Mouse (Mus musculus) heart, postnatal 0 days (tissue): ENCODE data around the gene Ntm.

Experiments
- CTCF ChIP-seq: IDR thresholded peaks from 2 replicates; pipeline ENCODE4 v1.5.1; 2016; ENCODE audit warnings: antibody characterized with exemption, control low read depth, low read depth
- EP300 ChIP-seq: IDR thresholded peaks from 2 replicates; pipeline ENCODE4 v1.6.1; 2016; ENCODE audit warnings: antibody characterized with exemption, low read depth

DNA sequence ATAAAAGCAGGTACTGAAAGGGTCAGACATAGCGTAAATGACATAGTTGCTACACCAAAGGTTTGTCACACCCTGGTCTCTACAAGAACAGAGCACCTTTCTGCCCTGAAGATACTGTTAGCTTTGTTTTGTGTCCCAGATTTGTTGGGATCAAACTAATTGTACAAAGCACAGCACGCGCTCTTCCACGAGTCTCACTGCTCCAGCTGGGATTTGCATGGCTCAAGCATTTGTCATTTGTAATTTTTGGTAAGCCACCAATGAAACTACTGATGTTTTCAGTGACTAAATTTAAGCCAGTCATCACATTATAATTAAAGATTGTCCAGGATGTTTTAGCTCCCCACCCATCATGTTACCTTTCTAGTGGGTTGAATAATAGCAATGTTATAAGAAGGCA, 735.2 kb downstream of the Ntm start:
- no peak for TF ChIP-seq EP300
- TF ChIP-seq CTCF, result no peak
